Mouse (Mus musculus) lung, embryonic 14.5 days (tissue): ENCODE results near the gene Osbp2. TPM values are rescaled to one million over a fixed set of nuclear protein-coding genes. Genes with fewer than 3 reads are reported as not detected.

Experiments used
- ATAC-seq: fragments of 200-750 bp; cut with Nextera tagmentation; 2 replicates; pipeline ENCODE4 v1.8.0; 2017; ENCODE audit warnings: mild to moderate bottlenecking, moderate TSS enrichment, moderate library complexity; ENCODE audit not compliant: insufficient read depth
- DNase-seq: peaks from one replicate; pipeline ENCODE4 v3.0.0-alpha.2; 2015
- H3K27ac ChIP-seq: fragments of 300-500 bp; sonication (generic); 2 replicates; pipeline ENCODE4 v1.5.1; 2014; ENCODE audit warnings: low read depth, mild to moderate bottlenecking, moderate library complexity
- H3K27me3 ChIP-seq: fragments of 300-500 bp; sonication (generic); 2 replicates; pipeline ENCODE4 v1.6.1; 2014; ENCODE audit warnings: low read length, control low read depth; ENCODE audit not compliant: insufficient read depth
- H3K36me3 ChIP-seq: fragments of 300-500 bp; sonication (generic); 2 replicates; pipeline ENCODE4 v1.6.1; 2014; ENCODE audit warnings: control low read depth; ENCODE audit not compliant: insufficient read depth
- H3K4me1 ChIP-seq: fragments of 300-500 bp; sonication (generic); 2 replicates; pipeline ENCODE4 v1.6.1; 2014; ENCODE audit warnings: antibody characterized with exemption, control low read depth; ENCODE audit not compliant: insufficient read depth
- H3K4me2 ChIP-seq: fragments of 300-500 bp; sonication (generic); 2 replicates; pipeline ENCODE4 v1.6.1; 2014; ENCODE audit warnings: mild to moderate bottlenecking
- H3K4me3 ChIP-seq: fragments of 300-500 bp; sonication (generic); 2 replicates; pipeline ENCODE4 v1.5.1; 2014; ENCODE audit warnings: low read depth, low read length
- H3K9ac ChIP-seq: fragments of 300-500 bp; sonication (generic); 2 replicates; pipeline ENCODE4 v1.6.1; 2014
- H3K9me3 ChIP-seq: fragments of 300-500 bp; sonication (generic); 2 replicates; pipeline ENCODE4 v1.6.1; 2016; ENCODE audit warnings: low read depth, low read length, control low read depth
- CTCF ChIP-seq: IDR thresholded peaks from 2 replicates; pipeline ENCODE4 v1.5.1; 2016; ENCODE audit warnings: antibody characterized with exemption, low read depth
- WGBS: fragments of 180-500 bp; shearing (Covaris S2); extraction: QIAGEN DNeasy Blood & Tissue Kit; methylation state at CpG from one replicate; pipeline ENCODE4 v1.1.7; 2014; 5-methylcytosine and 5-hydroxymethylcytosine counted together
- polyA plus RNA-seq: library from polyadenylated mRNA; unstranded; fragments of >200 nt; fragmentation: Nextera tagmentation; extraction: Ambion mirVana; gene quantifications from 2 replicates; pipeline ENCODE4 v1.2.1, GENCODE M21; 2014

The Osbp2 gene
- polyA plus RNA-seq, 1 experiment from 2014 or later: 0.46 TPM

DNA sequence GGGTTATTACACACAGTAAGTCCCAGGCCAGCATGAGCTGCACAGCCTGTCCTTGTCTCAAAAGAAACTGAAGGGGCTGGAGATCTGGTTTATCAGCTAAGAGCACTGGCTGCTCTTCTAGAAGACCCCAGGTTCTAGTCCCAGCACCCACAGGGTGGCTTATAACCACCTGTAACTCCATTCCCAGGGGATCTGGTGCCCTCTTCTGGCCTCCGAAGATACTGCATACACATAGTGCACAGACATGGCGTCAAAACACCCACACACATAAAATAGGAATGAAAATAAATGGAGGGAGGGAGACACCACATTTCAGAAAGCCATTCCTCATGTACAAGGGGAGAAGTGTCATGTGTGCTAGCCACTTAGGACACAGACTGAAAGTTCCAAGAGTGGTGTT lies 59.1 kb downstream of the Osbp2 start:
- Histone ChIP-seq H3K36me3 (no peaks in the 10 kb centered on the region), H3K27ac (no peak overlapping the region), H3K4me2 (no peak overlapping the region), H3K4me1 (no peaks in the 10 kb centered on the region), H3K9me3 (no peaks in the 10 kb centered on the region), H3K9ac (no peak overlapping the region), H3K27me3 (no peaks in the 10 kb centered on the region), H3K4me3 (no peak overlapping the region)
- TF ChIP-seq CTCF: peak; percentile 26; the same call in 1 of the 2 replicates
- DNase-seq: no peak
- no peak for ATAC-seq
- WGBS: 93% methylated on average over 2 of the region's 2 CpGs

DNA sequence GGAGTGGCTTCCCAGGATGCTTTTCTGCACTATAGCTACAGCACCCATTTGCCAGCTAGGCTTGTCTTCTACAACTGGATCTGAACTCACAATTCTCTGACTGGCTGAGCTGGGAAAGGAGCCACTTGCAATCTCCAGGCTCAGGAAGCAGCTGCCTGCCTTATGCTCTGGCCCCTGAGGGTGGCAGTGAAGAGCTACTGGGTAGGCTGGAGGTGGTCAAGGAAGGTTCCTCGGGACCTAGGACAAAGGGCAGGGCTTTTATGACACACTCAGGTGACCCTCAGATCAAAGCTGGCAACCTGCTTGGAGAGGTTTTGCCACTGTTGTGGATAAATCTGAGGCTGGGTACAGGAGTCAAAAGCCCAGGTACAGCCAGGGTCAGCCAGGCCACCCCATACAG lies 61.6 kb downstream of the Osbp2 start:
- Histone ChIP-seq H3K4me3 (no peak overlapping the region), H3K4me2 (no peak overlapping the region), H3K27ac (no peak overlapping the region), H3K36me3 (no peaks in the 10 kb centered on the region), H3K27me3 (no peaks in the 10 kb centered on the region), H3K4me1 (no peaks in the 10 kb centered on the region), H3K9me3 (no peaks in the 10 kb centered on the region), H3K9ac (no peak overlapping the region)
- ATAC-seq (no peak), DNase-seq (no peak)
- WGBS: 14% methylated on average over 1 of the region's 1 CpGs
- TF ChIP-seq CTCF: peak; percentile 27; the same call in 1 of the 2 replicates

DNA sequence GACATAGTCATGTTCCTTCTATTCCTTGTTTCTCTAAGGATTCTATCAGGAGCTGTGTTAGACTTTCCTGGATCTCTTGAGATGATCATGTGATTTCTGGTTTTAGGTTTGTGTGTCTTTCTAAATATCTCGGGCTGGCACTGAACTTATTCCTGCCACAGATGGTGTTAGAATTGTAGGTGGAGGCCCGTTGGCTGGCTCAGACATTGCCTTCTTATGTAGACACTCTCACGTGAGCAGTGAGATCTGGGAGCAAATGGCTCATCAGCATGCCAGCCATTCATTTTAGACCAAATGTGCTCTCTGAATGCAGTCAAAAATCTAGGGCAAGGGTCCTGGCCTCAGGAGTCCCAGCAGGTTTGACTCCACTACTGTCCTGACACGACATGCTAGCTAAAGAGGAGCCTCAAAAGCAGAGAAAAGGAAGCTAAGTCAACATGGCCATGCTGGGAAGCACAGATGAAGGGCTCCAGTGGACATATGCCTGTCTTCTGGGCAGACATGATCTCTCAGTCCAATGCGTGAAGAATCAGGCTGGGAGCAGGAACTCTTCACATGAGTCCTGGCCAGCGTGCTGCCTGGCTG lies 66.0 kb downstream of the Osbp2 start:
- Histone ChIP-seq H3K4me2 (no peak overlapping the region), H3K9me3 (no peaks in the 10 kb centered on the region), H3K36me3 (no peaks in the 10 kb centered on the region), H3K4me3 (no peak overlapping the region), H3K4me1 (no peaks in the 10 kb centered on the region), H3K27me3 (no peaks in the 10 kb centered on the region), H3K27ac (no peak overlapping the region), H3K9ac (no peak overlapping the region)
- WGBS: 83% methylated on average over 6 of the region's 6 CpGs
- DNase-seq: no peak
- ATAC-seq: no peak
- no peak for TF ChIP-seq CTCF

DNA sequence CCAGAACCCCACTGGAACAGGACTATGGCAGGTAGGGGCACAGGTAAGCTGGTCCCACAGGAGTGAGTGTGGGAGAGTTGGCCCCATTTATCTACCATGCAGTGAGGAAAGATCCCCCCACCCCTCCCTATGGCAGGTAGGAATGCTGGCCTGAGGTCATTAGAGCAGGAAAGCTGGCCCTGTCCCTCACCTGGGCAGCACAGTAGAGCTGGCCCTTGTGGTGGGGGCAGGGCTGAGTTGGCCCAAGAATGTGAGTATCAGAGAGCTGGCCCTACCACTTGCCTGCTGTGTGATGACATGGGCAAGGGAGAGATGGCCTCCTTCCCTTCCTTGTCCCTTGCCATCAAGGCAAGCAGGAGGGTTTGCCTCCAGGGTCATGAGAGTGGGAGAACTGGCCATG lies 73.0 kb downstream of the Osbp2 start:
- Histone ChIP-seq H3K9me3 (no peaks in the 10 kb centered on the region), H3K9ac (no peak overlapping the region), H3K27ac (no peak overlapping the region), H3K4me1 (no peaks in the 10 kb centered on the region), H3K4me2 (no peak overlapping the region), H3K36me3 (no peaks in the 10 kb centered on the region), H3K4me3 (no peak overlapping the region), H3K27me3 (no peaks in the 10 kb centered on the region)
- ATAC-seq (no peak), DNase-seq (no peak)
- TF ChIP-seq CTCF: no peak

DNA sequence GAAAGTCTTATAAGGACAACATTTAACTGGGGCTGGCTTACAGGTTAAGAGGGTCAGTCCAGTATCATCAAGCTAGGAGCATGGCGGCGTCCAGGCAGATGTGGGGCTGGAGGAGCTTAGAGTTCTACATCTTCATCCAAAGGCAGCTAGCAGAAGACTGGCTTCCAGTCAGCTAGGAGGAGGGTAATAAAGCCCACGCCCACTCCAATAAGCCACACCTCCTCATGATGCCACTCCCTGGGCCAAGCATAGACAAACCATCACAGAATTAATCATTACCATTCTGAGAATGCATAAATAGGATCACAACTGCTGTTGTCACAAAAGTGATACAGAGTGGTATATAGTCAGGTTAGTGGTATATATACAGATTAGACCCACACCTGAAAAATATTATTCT lies 73.8 kb downstream of the Osbp2 start:
- 63% methylated on average over 3 of the region's 3 CpGs for WGBS

DNA sequence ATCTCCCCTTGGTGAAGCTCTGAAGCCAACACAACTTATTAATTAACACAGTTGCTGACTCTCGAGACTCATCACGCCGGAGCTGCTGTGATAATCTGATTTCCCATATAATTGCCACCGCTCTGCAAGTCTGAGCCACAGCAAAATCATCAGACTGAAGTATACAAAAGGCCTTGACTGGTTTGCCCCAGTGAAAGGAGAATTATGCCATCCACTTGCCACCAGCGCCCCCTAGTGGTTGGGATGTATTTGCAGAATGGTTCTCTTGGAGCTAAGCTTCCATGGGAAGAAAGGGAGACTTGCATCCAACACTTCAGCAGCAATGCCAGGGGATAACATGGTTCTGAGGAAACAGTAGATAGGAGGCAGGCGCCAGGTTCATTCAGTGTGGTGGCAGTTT lies 77.1 kb downstream of the Osbp2 start:
- ATAC-seq (no peak), DNase-seq (peak; percentile 95)
- TF ChIP-seq CTCF: peak; percentile 99
- Histone ChIP-seq H3K9me3 (no peaks in the 10 kb centered on the region), H3K36me3 (no peaks in the 10 kb centered on the region), H3K4me1 (no peaks in the 10 kb centered on the region), H3K4me3 (no peak overlapping the region), H3K4me2 (no peak overlapping the region), H3K9ac (no peak overlapping the region), H3K27ac (no peak overlapping the region), H3K27me3 (no peaks in the 10 kb centered on the region)
- WGBS: 23% methylated on average over 6 of the region's 6 CpGs

More for the DNA sequence above, 73.8 kb downstream of the Osbp2 start:
- Histone ChIP-seq H3K4me3 (no peak overlapping the region), H3K9ac (no peak overlapping the region), H3K36me3 (no peaks in the 10 kb centered on the region), H3K27me3 (no peaks in the 10 kb centered on the region), H3K9me3 (no peaks in the 10 kb centered on the region), H3K4me1 (no peaks in the 10 kb centered on the region), H3K4me2 (no peak overlapping the region), H3K27ac (no peak overlapping the region)
- ATAC-seq (no peak), DNase-seq (no peak)
- no peak for TF ChIP-seq CTCF

DNA sequence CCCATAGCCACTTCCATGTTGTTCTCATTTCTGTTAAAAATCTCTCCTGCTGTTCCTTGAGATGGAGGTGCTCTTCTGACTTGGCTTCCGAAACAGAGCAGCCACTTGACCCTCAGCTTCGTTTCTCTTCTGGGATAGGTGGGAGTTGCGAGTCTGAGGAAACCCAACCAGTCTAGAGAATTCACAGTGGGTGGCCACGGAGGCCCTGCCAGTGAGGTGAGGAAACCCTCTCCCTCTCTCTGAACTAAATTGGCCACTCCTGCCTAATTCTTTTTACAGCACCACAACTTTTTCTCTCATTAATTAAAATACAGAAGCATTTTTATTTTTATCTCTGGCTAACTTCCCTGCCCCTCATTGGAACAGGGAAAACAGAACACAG lies 88.4 kb downstream of the Osbp2 start:
- WGBS: 21% methylated on average over 4 of the region's 4 CpGs
- Histone ChIP-seq H3K27me3 (peaks cover 30% of the 10 kb centered on the region), H3K36me3 (no peaks in the 10 kb centered on the region), H3K27ac (no peak overlapping the region), H3K4me2 (no peak overlapping the region), H3K9ac (no peak overlapping the region), H3K9me3 (no peaks in the 10 kb centered on the region), H3K4me1 (no peaks in the 10 kb centered on the region), H3K4me3 (no peak overlapping the region)
- DNase-seq: no peak
- no peak for ATAC-seq
- no peak for TF ChIP-seq CTCF
